Mouse (Mus musculus) testis, postnatal 14 days (tissue): Measurements from ENCODE around the gene Evi5.

ENCODE experiments used
- DNase-seq: peaks from one replicate; pipeline ENCODE4 v3.0.0; 2021; ENCODE audit warnings: low spot score

Evi5 gene

GRCm38 (mm10) chr5:107802621-107803020 is 72.3 kb downstream of the Evi5 start:
- DNase-seq: no peak

- DNase-seq: no peak
These were observed 73.7 kb downstream of the Evi5 start for GRCm38 (mm10) chr5:107801234-107801633.

GRCm38 (mm10) chr5:107798290-107798689 is 76.6 kb downstream of the Evi5 start:
- DNase-seq: no peak

- DNase-seq: no peak
These were observed 81.0 kb downstream of the Evi5 start for GRCm38 (mm10) chr5:107793927-107794326.

GRCm38 (mm10) chr5:107793258-107793657 is 81.6 kb downstream of the Evi5 start:
- DNase-seq: no peak

- DNase-seq: no peak
These were observed 82.4 kb downstream of the Evi5 start for GRCm38 (mm10) chr5:107792516-107792915.

- DNase-seq: no peak
These were observed 82.9 kb downstream of the Evi5 start for GRCm38 (mm10) chr5:107791966-107792365.

- no peak for DNase-seq
These were observed 85.4 kb downstream of the Evi5 start for GRCm38 (mm10) chr5:107789492-107789891.

- DNase-seq: no peak
These were observed 87.0 kb downstream of the Evi5 start for GRCm38 (mm10) chr5:107787682-107788443.

GRCm38 (mm10) chr5:107782360-107782759 is 92.5 kb downstream of the Evi5 start:
- no peak for DNase-seq

GRCm38 (mm10) chr5:107778763-107779162 is 96.1 kb downstream of the Evi5 start:
- no peak for DNase-seq

GRCm38 (mm10) chr5:107777545-107777830 is 97.4 kb downstream of the Evi5 start:
- no peak for DNase-seq

- DNase-seq: no peak
These were observed 97.9 kb downstream of the Evi5 start for GRCm38 (mm10) chr5:107776777-107777544.

GRCm38 (mm10) chr5:107775875-107776274 is 99.0 kb downstream of the Evi5 start:
- no peak for DNase-seq

GRCm38 (mm10) chr5:107772049-107772448 is 102.9 kb downstream of the Evi5 start:
- DNase-seq: no peak

GRCm38 (mm10) chr5:107768224-107768623 is 106.7 kb downstream of the Evi5 start:
- DNase-seq: no peak

- DNase-seq: no peak
These were observed 109.0 kb downstream of the Evi5 start for GRCm38 (mm10) chr5:107765946-107766345.

GRCm38 (mm10) chr5:107764486-107764885 is 110.4 kb downstream of the Evi5 start:
- DNase-seq: no peak

GRCm38 (mm10) chr5:107763674-107764073 is 111.2 kb downstream of the Evi5 start:
- DNase-seq: no peak

- DNase-seq: no peak
These were observed 115.8 kb downstream of the Evi5 start for GRCm38 (mm10) chr5:107759121-107759520.

- DNase-seq: no peak
These were observed 118.8 kb downstream of the Evi5 start for GRCm38 (mm10) chr5:107756072-107756471.

- DNase-seq: no peak
These were observed 120.2 kb downstream of the Evi5 start for GRCm38 (mm10) chr5:107754740-107755139.

- no peak for DNase-seq
These were observed 121.3 kb downstream of the Evi5 start for GRCm38 (mm10) chr5:107753656-107754055.
